Mouse (Mus musculus) embryo, embryonic 10.5 days (tissue): ENCODE data around the gene Txnrd3.

ENCODE experiments used
- DNase-seq: peaks from one replicate; pipeline ENCODE4 v3.0.0-alpha.2; 2015; ENCODE audit warnings: low spot score

Gene Txnrd3

GRCm38 (mm10) chr6:89643798-89644270, at the start of gene Txnrd3:
TSS of gene Txnrd3 (plus strand) at chr6:89643988.
- DNase-seq, result peak; percentile 92

GRCm38 (mm10) chr6:89595018-89595776, 48.6 kb upstream of the Txnrd3 start, which contains the start of gene Chchd6:
TSS of gene Chchd6 (minus strand) at chr6:89595652.
- DNase-seq, result peak; percentile 97

GRCm38 (mm10) chr6:89595777-89596146, 48.0 kb upstream of the Txnrd3 start:
- DNase-seq, result no peak

GRCm38 (mm10) chr6:89596510-89596909, 47.3 kb upstream of the Txnrd3 start:
- no peak for DNase-seq

- no peak for DNase-seq
These were observed 37.7 kb upstream of the Txnrd3 start for GRCm38 (mm10) chr6:89606096-89606495.

GRCm38 (mm10) chr6:89607999-89608398, 35.8 kb upstream of the Txnrd3 start:
- DNase-seq, result no peak

GRCm38 (mm10) chr6:89613336-89614106, 30.3 kb upstream of the Txnrd3 start:
- peak; percentile 65 for DNase-seq

- no peak for DNase-seq
These were observed 29.7 kb upstream of the Txnrd3 start for GRCm38 (mm10) chr6:89614107-89614471.

GRCm38 (mm10) chr6:89614596-89615372, 29.0 kb upstream of the Txnrd3 start:
- DNase-seq, result peak; percentile 56

- peak; percentile 9 for DNase-seq
These were observed 28.4 kb upstream of the Txnrd3 start for GRCm38 (mm10) chr6:89615373-89615755.

- no peak for DNase-seq
These were observed 21.1 kb upstream of the Txnrd3 start for GRCm38 (mm10) chr6:89622647-89623046.

- no peak for DNase-seq
These were observed 15.6 kb upstream of the Txnrd3 start for GRCm38 (mm10) chr6:89628045-89628785.

GRCm38 (mm10) chr6:89631809-89632562, 11.8 kb upstream of the Txnrd3 start:
- peak; percentile 92 for DNase-seq

GRCm38 (mm10) chr6:89633115-89633514, 10.7 kb upstream of the Txnrd3 start:
- no peak for DNase-seq

GRCm38 (mm10) chr6:89634400-89634799, 9.4 kb upstream of the Txnrd3 start:
- no peak for DNase-seq

- DNase-seq, result no peak
These were observed 5.8 kb upstream of the Txnrd3 start for GRCm38 (mm10) chr6:89637977-89638376.

- peak; percentile 67 for DNase-seq
These were observed 4.8 kb upstream of the Txnrd3 start for GRCm38 (mm10) chr6:89639025-89639424.

- peak; percentile 96 for DNase-seq
These were observed 685 bp downstream of the Txnrd3 start for GRCm38 (mm10) chr6:89644271-89645075.

GRCm38 (mm10) chr6:89649897-89650296, 6.1 kb downstream of the Txnrd3 start:
- no peak for DNase-seq

- DNase-seq, result no peak
These were observed 8.0 kb downstream of the Txnrd3 start for GRCm38 (mm10) chr6:89651770-89652169.
